Mouse (Mus musculus) CH12.LX (cell line): ENCODE measurements around the gene Rae1. TPM values are rescaled to one million over a fixed set of nuclear protein-coding genes. Genes with fewer than 3 reads are reported as not detected.

Experiments
- DNase-seq: peaks from one replicate; pipeline ENCODE4 v3.0.0-alpha.2; 2013; ENCODE audit errors: extremely low read depth
- H3K27ac ChIP-seq: 2 replicates; pipeline ENCODE4 v1.5.1; 2012; ENCODE audit warnings: low read depth, mild to moderate bottlenecking, control low read depth, moderate library complexity; ENCODE audit not compliant: insufficient read depth
- H3K27me3 ChIP-seq: replicated peaks from 2 replicates; pipeline ENCODE3; 2012; ENCODE audit warnings: inconsistent platforms
- H3K36me3 ChIP-seq, 2 experiments: replicated peaks in 1 of 2; 2 replicates each; pipeline versions ENCODE3 to v1.6.1; 2012; ENCODE audit warnings: inconsistent platforms in 1 of 2, low read length in 1 of 2, mild to moderate bottlenecking in 1 of 2, mixed read lengths in 1 of 2, moderate library complexity in 1 of 2; ENCODE audit not compliant: control insufficient read depth in 1 of 2, insufficient read depth in 1 of 2
- H3K4me1 ChIP-seq, 2 experiments: 2 replicates each; pipeline ENCODE4 v1.6.1; 2012; ENCODE audit warnings: inconsistent platforms in 1 of 2, moderate library complexity in 1 of 2; ENCODE audit not compliant: insufficient read depth in 2 of 2, control insufficient read depth in 1 of 2
- H3K4me2 ChIP-seq: 2 replicates; pipeline ENCODE4 v1.6.1; 2012; ENCODE audit warnings: low read depth, mild to moderate bottlenecking, control low read depth; ENCODE audit not compliant: poor library complexity, insufficient read depth, severe bottlenecking
- H3K4me3 ChIP-seq, 3 experiments: fragments of 150-350 bp in 1 of 3; sonication (generic) in 1 of 3; replicated peaks in 1 of 3; 2 replicates each; pipeline versions ENCODE3 to v1.5.1; 2011 to 2012; ENCODE audit warnings: low read depth in 2 of 3, low read length in 2 of 3, mild to moderate bottlenecking in 2 of 3, moderate library complexity in 2 of 3, control low read depth in 1 of 3, improper control_type of control experiment in 1 of 3, inconsistent platforms in 1 of 3, mixed read lengths in 1 of 3; ENCODE audit not compliant: poor library complexity in 1 of 3
- H3K79me2 ChIP-seq: replicated peaks from 2 replicates; pipeline ENCODE4 v1.6.1; 2012; ENCODE audit warnings: mild to moderate bottlenecking, moderate library complexity; ENCODE audit not compliant: control insufficient read depth, poor library complexity, insufficient read depth, severe bottlenecking; ENCODE audit errors: extremely low read depth
- H3K9ac ChIP-seq: 2 replicates; pipeline ENCODE4 v1.6.1; 2012; ENCODE audit warnings: low read depth, mild to moderate bottlenecking, control low read depth, moderate library complexity; ENCODE audit not compliant: insufficient read depth
- H3K9me3 ChIP-seq: replicated peaks from 2 replicates; pipeline ENCODE3; 2012; ENCODE audit warnings: low read length, inconsistent platforms, mixed read lengths
- BHLHE40 ChIP-seq: IDR thresholded peaks from 2 replicates; pipeline ENCODE4 v1.6.1; 2011; ENCODE audit warnings: mild to moderate bottlenecking, low read depth, low read length, improper control_type of control experiment
- CHD1 ChIP-seq: IDR thresholded peaks from 2 replicates; pipeline ENCODE4 v1.6.1; 2012; ENCODE audit warnings: low read depth, low read length, improper control_type of control experiment, inconsistent platforms
- CHD2 ChIP-seq: IDR thresholded peaks from 2 replicates; pipeline ENCODE4 v1.6.1; 2011; ENCODE audit warnings: low read length, improper control_type of control experiment
- E2F4 ChIP-seq: IDR thresholded peaks from 2 replicates; pipeline ENCODE4 v1.6.1; 2011; ENCODE audit warnings: low read depth, low read length, improper control_type of control experiment; ENCODE audit not compliant: insufficient replicate concordance
- JUND ChIP-seq: conservative IDR thresholded peaks from 2 replicates; pipeline ENCODE4 v1.6.1; 2011; ENCODE audit warnings: low read depth, low read length, improper control_type of control experiment
- KAT2A ChIP-seq: IDR thresholded peaks from 2 replicates; pipeline ENCODE4 v1.6.1; 2012; ENCODE audit warnings: low read length, improper control_type of control experiment, inconsistent platforms; ENCODE audit not compliant: insufficient replicate concordance
- MAFK ChIP-seq: IDR thresholded peaks from 2 replicates; pipeline ENCODE4 v1.6.1; 2011; ENCODE audit warnings: low read length, improper control_type of control experiment; ENCODE audit not compliant: insufficient replicate concordance
- MEF2A ChIP-seq: IDR thresholded peaks from 2 replicates; pipeline ENCODE4 v1.6.1; 2014; ENCODE audit warnings: low read depth, mild to moderate bottlenecking, inconsistent platforms, low read length, improper control_type of control experiment, borderline replicate concordance
- MXI1 ChIP-seq: IDR thresholded peaks from 2 replicates; pipeline ENCODE4 v1.6.1; 2011; ENCODE audit warnings: mild to moderate bottlenecking, low read depth, low read length, improper control_type of control experiment
- NELFE ChIP-seq: IDR thresholded peaks from 2 replicates; pipeline ENCODE4 v1.6.1; 2011; ENCODE audit warnings: low read depth, low read length, improper control_type of control experiment
- NRF1 ChIP-seq: IDR thresholded peaks from 2 replicates; pipeline ENCODE4 v1.6.1; 2014; ENCODE audit warnings: low read depth, mild to moderate bottlenecking, inconsistent platforms, low read length, improper control_type of control experiment, moderate library complexity
- POLR2AphosphoS2 ChIP-seq: IDR thresholded peaks from 2 replicates; pipeline ENCODE4 v1.6.1; 2011; ENCODE audit warnings: low read depth, low read length, improper control_type of control experiment
- RAD21 ChIP-seq: IDR thresholded peaks from 2 replicates; pipeline ENCODE4 v1.6.1; 2011; ENCODE audit warnings: low read depth, mild to moderate bottlenecking, low read length, improper control_type of control experiment, moderate library complexity
- SIN3A ChIP-seq: IDR thresholded peaks from 2 replicates; pipeline ENCODE4 v1.6.1; 2012; ENCODE audit warnings: low read length, improper control_type of control experiment, inconsistent platforms
- SMC3 ChIP-seq: IDR thresholded peaks from 2 replicates; pipeline ENCODE4 v1.6.1; 2011; ENCODE audit warnings: low read depth, low read length, improper control_type of control experiment
- TBP ChIP-seq: conservative IDR thresholded peaks from 2 replicates; pipeline ENCODE4 v1.6.1; 2011; ENCODE audit warnings: low read depth, low read length, improper control_type of control experiment
- USF1 ChIP-seq: IDR thresholded peaks from 2 replicates; pipeline ENCODE4 v1.6.1; 2014; ENCODE audit warnings: low read depth, mild to moderate bottlenecking, inconsistent platforms, low read length, improper control_type of control experiment
- USF2 ChIP-seq: conservative IDR thresholded peaks from 2 replicates; pipeline ENCODE4 v1.6.1; 2011; ENCODE audit warnings: low read depth, low read length, improper control_type of control experiment
- ZKSCAN1 ChIP-seq: IDR thresholded peaks from 2 replicates; pipeline ENCODE4 v1.6.1; 2012; ENCODE audit warnings: low read depth, inconsistent platforms, low read length, improper control_type of control experiment, borderline replicate concordance
- ZMIZ1 ChIP-seq: IDR thresholded peaks from 2 replicates; pipeline ENCODE4 v1.6.1; 2012; ENCODE audit warnings: low read depth, mild to moderate bottlenecking, inconsistent platforms, low read length, improper control_type of control experiment
- ZNF384 ChIP-seq: IDR thresholded peaks from 2 replicates; pipeline ENCODE4 v1.6.1; 2012; ENCODE audit warnings: low read depth, low read length, improper control_type of control experiment, inconsistent platforms
- dilution Hi-C: fragments of 300-500 bp; cut with MboI; formaldehyde crosslinking; loops from 2 replicates; pipeline ENCODE4 v1.14.3; 2020; ENCODE audit warnings: low sequenced_read_pairs; ENCODE audit not compliant: extremely low pct_unique_long_range_greater_than_20kb, extremely low pct_ligation_motif_present
- in situ Hi-C: fragments of 300-500 bp; cut with MboI; formaldehyde crosslinking; loops from 3 replicates; pipeline ENCODE4 v1.14.3; 2019; ENCODE audit warnings: low sequenced_read_pairs, low pct_ligation_motif_present, low pct_unique_long_range_greater_than_20kb, mixed read lengths
- polyA plus RNA-seq: library from polyadenylated mRNA; unstranded; fragments of >175 nt; gene quantifications from 2 replicates; pipeline ENCODE4 v1.2.1, GENCODE M21; 2012; ENCODE audit warnings: low read depth; ENCODE audit not compliant: insufficient read length
- total RNA-seq, 2 experiments: library from RNA; depleted of rRNA; stranded (reverse); fragments of 300-350 nt in 1 of 2; fragments of >200 nt in 1 of 2; gene quantifications; 2 replicates each; pipeline ENCODE4 v1.2.3; 2012 to 2014

The Rae1 gene
- total and polyA plus RNA-seq, 3 experiments: 86.3 to 114 (median 95.0) TPM

DNA sequence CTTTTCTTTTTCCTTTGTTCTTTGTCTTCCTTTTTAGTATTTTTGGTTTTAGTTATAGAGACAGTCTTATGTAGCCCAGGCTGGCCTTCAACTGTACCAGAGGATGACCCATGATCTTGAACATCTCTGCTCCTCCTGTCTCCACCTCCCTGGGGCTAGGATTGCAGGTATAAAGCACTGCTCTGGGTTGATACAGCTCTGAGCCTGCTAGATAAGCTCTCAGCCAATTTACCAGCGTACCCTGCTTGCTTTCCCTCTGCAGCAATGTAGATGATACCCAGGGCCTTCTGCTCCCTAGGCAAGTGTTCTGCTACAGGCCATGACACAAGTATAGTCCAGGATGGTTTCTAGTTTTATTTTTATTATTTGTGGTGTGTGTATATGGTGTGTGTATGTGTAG lies 42.0 kb downstream of the Rae1 start:
- DNase-seq: no peak
- peaks cover 8 to 33% of the 10 kb centered on the region in 2 experiments for H3K4me1 ChIP-seq
- dilution Hi-C loops (no loop called here), in situ Hi-C loops (no loop called here)
- no peak overlapping the region for H3K4me3 ChIP-seq
- no peak overlapping the region for H3K4me2 ChIP-seq
- no peaks in the 10 kb centered on the region for H3K79me2 ChIP-seq
- peaks cover 0 to 14% of the 10 kb centered on the region in 2 experiments for H3K36me3 ChIP-seq
- H3K9ac ChIP-seq: no peak overlapping the region
- TF ChIP-seq MEF2A (no peak), ZNF384 (no peak), MXI1 (no peak), RAD21 (no peak), BHLHE40 (no peak), CHD1 (no peak), JUND (no peak), NELFE (no peak), ZKSCAN1 (no peak)
- H3K27ac ChIP-seq: no peak overlapping the region
- no peaks in the 10 kb centered on the region for H3K27me3 ChIP-seq
- H3K9me3 ChIP-seq: no peaks in the 10 kb centered on the region

DNA sequence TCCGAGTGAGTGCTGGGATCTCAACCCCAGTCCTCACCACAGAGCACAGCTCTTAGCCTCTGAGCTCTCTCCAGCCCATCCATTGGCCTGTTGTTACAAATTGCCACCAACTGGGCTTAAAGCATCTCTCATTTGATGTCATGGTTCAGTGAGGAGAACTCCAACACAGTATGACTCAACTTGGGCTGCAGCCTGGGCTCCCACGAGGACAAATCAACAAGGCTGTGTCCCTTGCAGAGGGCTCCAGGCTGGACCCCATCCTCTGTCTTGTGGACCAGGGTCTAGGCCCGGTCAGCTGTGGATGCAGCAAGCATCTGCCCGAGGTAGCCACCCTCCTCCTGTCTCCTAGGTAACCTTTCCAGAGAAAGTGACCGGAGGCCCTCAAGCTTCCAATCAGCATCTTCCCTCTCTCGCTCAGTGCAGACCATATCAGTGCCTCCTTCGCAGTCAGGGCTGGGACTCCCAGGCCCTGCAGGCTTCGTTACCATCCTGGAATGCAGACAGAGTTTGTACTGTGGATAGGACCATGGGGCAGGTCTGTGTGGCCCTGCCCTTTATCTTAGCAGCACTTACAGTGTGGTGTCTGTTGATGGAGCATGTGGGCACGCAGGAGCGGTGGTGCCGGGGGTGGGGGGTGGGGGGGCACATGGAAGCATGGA lies 42.7 kb downstream of the Rae1 start:
- H3K4me2 ChIP-seq: no peak overlapping the region
- TF ChIP-seq ZMIZ1 (no peak), SMC3 (no peak), KAT2A (no peak), JUND (no peak), USF1 (no peak), CHD2 (no peak), POLR2AphosphoS2 (no peak), MEF2A (no peak), NRF1 (no peak), E2F4 (no peak), SIN3A (no peak), USF2 (no peak), TBP (no peak), CHD1 (no peak), MAFK (no peak)
- TF ChIP-seq, all 38 proteins: peak for 0
- H3K9me3 ChIP-seq: no peaks in the 10 kb centered on the region
- H3K27me3 ChIP-seq: no peaks in the 10 kb centered on the region
- dilution Hi-C loops (no loop called here), in situ Hi-C loops (no loop called here)
- H3K27ac ChIP-seq: no peak overlapping the region
- H3K9ac ChIP-seq: no peak overlapping the region
- H3K36me3 ChIP-seq: peaks cover 0 to 8% of the 10 kb centered on the region in 2 experiments
- peaks cover 12 to 39% of the 10 kb centered on the region in 2 experiments for H3K4me1 ChIP-seq
- H3K79me2 ChIP-seq: no peaks in the 10 kb centered on the region
- DNase-seq: no peak
- H3K4me3 ChIP-seq: no peak overlapping the region
